Mouse (Mus musculus) ZHBTc4 (cell line): ENCODE data around the gene Ms4a2.

Source experiments
- DNase-seq: peaks from one replicate; pipeline ENCODE4 v3.0.0-alpha.2; 2011; ENCODE audit warnings: low read depth, low spot score

Ms4a2 gene

DNA sequence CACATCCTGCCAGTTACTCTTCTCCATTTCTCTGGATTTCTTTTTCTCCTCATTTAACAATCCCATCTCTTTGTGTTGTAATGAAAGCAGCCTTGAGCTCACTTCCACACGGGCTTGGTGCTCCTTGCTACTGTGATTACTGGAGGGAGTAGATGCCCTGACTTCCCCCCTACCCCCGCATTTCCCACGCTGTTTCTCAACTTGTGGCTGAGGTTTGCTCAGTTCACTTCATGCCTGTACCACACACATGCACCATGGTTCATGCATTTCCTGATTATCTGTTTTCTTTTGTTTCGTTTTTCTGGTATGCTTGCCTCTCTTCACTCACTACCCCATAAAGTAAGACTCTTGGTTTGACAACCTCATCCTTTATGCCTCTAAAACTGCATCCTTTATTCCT, 34.3 kb downstream of the Ms4a2 start:
- no peak for DNase-seq

DNA sequence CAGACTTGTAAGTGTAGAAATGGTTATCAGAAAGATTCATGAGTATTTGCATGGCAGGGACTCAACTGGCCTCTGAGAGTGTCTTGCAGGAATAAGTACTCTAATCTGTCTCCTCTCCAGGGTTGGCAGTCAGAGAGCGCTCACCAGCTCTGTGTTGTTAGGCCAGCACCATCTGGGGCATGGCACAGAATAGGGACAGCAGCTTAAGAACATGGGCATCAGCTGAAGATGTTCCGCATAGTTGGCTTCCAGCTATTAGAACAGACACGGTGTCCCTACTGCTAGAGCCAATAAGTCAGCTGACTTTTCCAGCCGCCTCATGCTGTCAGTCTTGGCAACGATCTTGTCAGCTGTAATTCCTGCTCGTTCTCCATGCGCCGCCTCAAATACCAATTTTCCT, 48.6 kb downstream of the Ms4a2 start:
- no peak for DNase-seq
